Mouse (Mus musculus) neural tube, embryonic 11.5 days (tissue): ENCODE results near the gene Asb13. TPM values are rescaled to one million over a fixed set of nuclear protein-coding genes. Genes with fewer than 3 reads are reported as not detected.

Experiments used
- ATAC-seq: fragments of 200-750 bp; cut with Nextera tagmentation; 2 replicates; pipeline ENCODE4 v1.8.0; 2017; ENCODE audit warnings: moderate number of reproducible peaks, mild to moderate bottlenecking, moderate TSS enrichment, moderate library complexity; ENCODE audit not compliant: insufficient read depth, low FRiP score, low TSS enrichment
- DNase-seq: peaks from one replicate; pipeline ENCODE4 v3.0.0-alpha.2; 2015; ENCODE audit warnings: low spot score
- H3K27ac ChIP-seq: fragments of 300-500 bp; sonication (generic); 2 replicates; pipeline ENCODE4 v1.5.1; 2014; ENCODE audit warnings: low read depth, mild to moderate bottlenecking, low read length
- H3K27me3 ChIP-seq: fragments of 300-500 bp; sonication (generic); 2 replicates; pipeline ENCODE4 v1.6.1; 2014; ENCODE audit warnings: mild to moderate bottlenecking, low read length, mixed read lengths; ENCODE audit not compliant: control insufficient read depth, insufficient read depth
- H3K36me3 ChIP-seq: fragments of 300-500 bp; sonication (generic); 2 replicates; pipeline ENCODE4 v1.6.1; 2014; ENCODE audit warnings: mild to moderate bottlenecking, low read length, moderate library complexity, mixed read lengths; ENCODE audit not compliant: control insufficient read depth, insufficient read depth
- H3K4me1 ChIP-seq: fragments of 300-500 bp; sonication (generic); 2 replicates; pipeline ENCODE4 v1.6.1; 2014; ENCODE audit warnings: low read length, mixed read lengths; ENCODE audit not compliant: control insufficient read depth, insufficient read depth
- H3K4me2 ChIP-seq: fragments of 300-500 bp; sonication (generic); 2 replicates; pipeline ENCODE4 v1.6.1; 2014; ENCODE audit warnings: low read depth, mild to moderate bottlenecking, moderate library complexity
- H3K4me3 ChIP-seq: fragments of 300-500 bp; sonication (generic); 2 replicates; pipeline ENCODE4 v1.5.1; 2014; ENCODE audit warnings: low read depth, low read length
- H3K9ac ChIP-seq: fragments of 300-500 bp; sonication (generic); 2 replicates; pipeline ENCODE4 v1.6.1; 2014; ENCODE audit warnings: mild to moderate bottlenecking, low read length
- H3K9me3 ChIP-seq: fragments of 300-500 bp; sonication (generic); 2 replicates; pipeline ENCODE4 v1.6.1; 2016; ENCODE audit warnings: low read length; ENCODE audit not compliant: control insufficient read depth
- WGBS: fragments of 180-500 bp; shearing (Covaris S2); extraction: QIAGEN DNeasy Blood & Tissue Kit; methylation state at CpG from one replicate; pipeline ENCODE4 v1.1.7; 2014; 5-methylcytosine and 5-hydroxymethylcytosine counted together
- polyA plus RNA-seq: library from polyadenylated mRNA; unstranded; fragments of >200 nt; fragmentation: Nextera tagmentation; extraction: Ambion mirVana; gene quantifications from 2 replicates; pipeline ENCODE4 v1.2.1, GENCODE M21; 2014

The Asb13 gene
- polyA plus RNA-seq, 1 experiment from 2014 or later = 11.9 TPM

GRCm38 (mm10) chr13:3646566-3646965 is 12.7 kb downstream of the Asb13 start:
- Histone ChIP-seq H3K4me3 (no peak overlapping the region), H3K27ac (no peak overlapping the region), H3K36me3 (no peaks in the 10 kb centered on the region), H3K9me3 (no peaks in the 10 kb centered on the region), H3K9ac (no peak overlapping the region), H3K4me1 (no peaks in the 10 kb centered on the region), H3K27me3 (no peaks in the 10 kb centered on the region), H3K4me2 (no peak overlapping the region)
- 91% methylated on average over 7 of the region's 7 CpGs for WGBS
- no peak for ATAC-seq
- DNase-seq = no peak

GRCm38 (mm10) chr13:3650569-3650968 is 16.7 kb downstream of the Asb13 start:
- Histone ChIP-seq H3K9ac (no peak overlapping the region), H3K27me3 (no peaks in the 10 kb centered on the region), H3K4me1 (no peaks in the 10 kb centered on the region), H3K36me3 (no peaks in the 10 kb centered on the region), H3K27ac (no peak overlapping the region), H3K4me2 (no peak overlapping the region), H3K4me3 (no peak overlapping the region), H3K9me3 (no peaks in the 10 kb centered on the region)
- WGBS = 93% methylated on average over 4 of the region's 4 CpGs
- ATAC-seq (no peak), DNase-seq (no peak)

- DNase-seq (no peak), ATAC-seq (no peak)
- H3K4me1 ChIP-seq = no peaks in the 10 kb centered on the region
- H3K4me2 ChIP-seq = no peak overlapping the region
- no peaks in the 10 kb centered on the region for H3K36me3 ChIP-seq
- WGBS = 88% methylated on average over 2 of the region's 2 CpGs
- H3K9ac ChIP-seq = no peak overlapping the region
- H3K4me3 ChIP-seq = no peak overlapping the region
- H3K27ac ChIP-seq = no peak overlapping the region
- H3K9me3 ChIP-seq = no peaks in the 10 kb centered on the region
- H3K27me3 ChIP-seq = no peaks in the 10 kb centered on the region
Observed at GRCm38 (mm10) chr13:3654432-3654831, 20.6 kb downstream of the Asb13 start.

GRCm38 (mm10) chr13:3659163-3660160 is 25.6 kb downstream of the Asb13 start:
- 75% methylated on average over 16 of the region's 16 CpGs for WGBS
- Histone ChIP-seq H3K9me3 (no peaks in the 10 kb centered on the region), H3K9ac (no peak overlapping the region), H3K4me2 (no peak overlapping the region), H3K27ac (no peak overlapping the region), H3K36me3 (no peaks in the 10 kb centered on the region), H3K4me3 (no peak overlapping the region), H3K27me3 (no peaks in the 10 kb centered on the region), H3K4me1 (no peaks in the 10 kb centered on the region)
- DNase-seq = no peak
- ATAC-seq = no peak

GRCm38 (mm10) chr13:3664241-3664640 is 30.4 kb downstream of the Asb13 start:
- DNase-seq (no peak), ATAC-seq (no peak)
- H3K27ac ChIP-seq = no peak overlapping the region
- no peaks in the 10 kb centered on the region for H3K9me3 ChIP-seq
- no peaks in the 10 kb centered on the region for H3K4me1 ChIP-seq
- no peak overlapping the region for H3K4me3 ChIP-seq
- H3K9ac ChIP-seq = no peak overlapping the region
- H3K27me3 ChIP-seq = no peaks in the 10 kb centered on the region
- 81% methylated on average over 3 of the region's 3 CpGs for WGBS
- H3K4me2 ChIP-seq = no peak overlapping the region
- no peaks in the 10 kb centered on the region for H3K36me3 ChIP-seq

- DNase-seq = peak; percentile 79
- no peak overlapping the region for H3K9ac ChIP-seq
- no peak overlapping the region for H3K4me3 ChIP-seq
- H3K27me3 ChIP-seq = no peaks in the 10 kb centered on the region
- H3K9me3 ChIP-seq = no peaks in the 10 kb centered on the region
- no peaks in the 10 kb centered on the region for H3K4me1 ChIP-seq
- no peak overlapping the region for H3K27ac ChIP-seq
- peak; percentile 83 for ATAC-seq
- no peak overlapping the region for H3K4me2 ChIP-seq
- WGBS = 21% methylated on average over 5 of the region's 5 CpGs
- H3K36me3 ChIP-seq = no peaks in the 10 kb centered on the region
Observed at GRCm38 (mm10) chr13:3665308-3665723, 31.5 kb downstream of the Asb13 start.

- ATAC-seq = no peak
- 86% methylated on average over 5 of the region's 5 CpGs for WGBS
- Histone ChIP-seq H3K4me3 (no peak overlapping the region), H3K9ac (no peak overlapping the region), H3K9me3 (no peaks in the 10 kb centered on the region), H3K4me2 (no peak overlapping the region), H3K36me3 (no peaks in the 10 kb centered on the region), H3K27me3 (no peaks in the 10 kb centered on the region), H3K27ac (no peak overlapping the region), H3K4me1 (no peaks in the 10 kb centered on the region)
- no peak for DNase-seq
Observed at GRCm38 (mm10) chr13:3667288-3667873, 33.5 kb downstream of the Asb13 start.

GRCm38 (mm10) chr13:3668068-3668467 is 34.2 kb downstream of the Asb13 start:
- WGBS = 94% methylated on average over 3 of the region's 3 CpGs

GRCm38 (mm10) chr13:3669611-3670010 is 35.8 kb downstream of the Asb13 start:
- H3K9me3 ChIP-seq = no peaks in the 10 kb centered on the region
- no peak overlapping the region for H3K4me3 ChIP-seq
- no peaks in the 10 kb centered on the region for H3K36me3 ChIP-seq
- DNase-seq (no peak), ATAC-seq (no peak)
- H3K9ac ChIP-seq = no peak overlapping the region
- no peak overlapping the region for H3K27ac ChIP-seq
- no peaks in the 10 kb centered on the region for H3K27me3 ChIP-seq
- H3K4me1 ChIP-seq = no peaks in the 10 kb centered on the region
- 72% methylated on average over 1 of the region's 1 CpGs for WGBS
- no peak overlapping the region for H3K4me2 ChIP-seq

More at GRCm38 (mm10) chr13:3668068-3668467, 34.2 kb downstream of the Asb13 start:
- Histone ChIP-seq H3K4me3 (no peak overlapping the region), H3K9ac (no peak overlapping the region), H3K36me3 (no peaks in the 10 kb centered on the region), H3K27me3 (no peaks in the 10 kb centered on the region), H3K9me3 (no peaks in the 10 kb centered on the region), H3K27ac (no peak overlapping the region), H3K4me1 (no peaks in the 10 kb centered on the region), H3K4me2 (no peak overlapping the region)
- no peak for DNase-seq
- ATAC-seq = no peak
